In genomic region chr13:94506411-94506810, GRCm38 (mm10) we compare ENCODE assay signal across 17 mouse cellular contexts.
DNase-seq lines count a peak whose midpoint lies in the region; ATAC-seq lines count a peak whose summit lies in the region.
"Had no signal": no experiment of that assay in that cellular context is flagged by ENCODE, and none has a peak within 500 bp of the region (broad histone marks: within the 10 kb centered on the region; RNA-seq: fewer than 3 reads in every experiment).

No protein-coding gene starts in this region.

- DNase-seq in frontal cortex, postnatal 25 days (ENCODE audit: low spot score in 2 of 2), result no peak
- DNase-seq in layer of hippocampus, adult 18-20 months (ENCODE audit: low spot score in 2 of 2), result peak; percentile 40 to 74
- no peak for DNase-seq in layer of hippocampus, postnatal 10 days (ENCODE audit: low spot score in 2 of 2)
- peak; percentile 81 for DNase-seq in brain, adult 2 months (ENCODE audit: low read depth, low spot score)
- DNase-seq in layer of hippocampus, adult 9-11 months, result peak; percentile 83
- no peak for DNase-seq in thymus, adult 18-20 months
- DNase-seq in T-cell, adult 2 months (ENCODE audit: low spot score), result no peak
- DNase-seq: adrenal gland, postnatal 10 days; B cell, adult 2 months; cerebellum, adult 18-20 months; cerebellum, adult 9-11 months; cerebellum, postnatal 36 days; gastrocnemius, adult 2 months; gastrocnemius, postnatal 25 days had no signal

- peak; percentile 94 for ATAC-seq in frontal cortex, adult (ENCODE audit: low TSS enrichment)
- ATAC-seq: CD4-positive, CD25-positive, alpha-beta regulatory T cell, adult 4 months; forebrain, embryonic 16.5 days had no signal

Comparison
In these comparisons a context has a peak if more than half of its experiments do, and no peak if none do; other contexts are left out.
1. DNase-seq: peak in layer of hippocampus, adult 18-20 months (2 of 2), brain, adult 2 months (single experiment) and layer of hippocampus, adult 9-11 months (single experiment); none in frontal cortex, postnatal 25 days (0 of 2), layer of hippocampus, postnatal 10 days (0 of 2), thymus, adult 18-20 months (0 of 2) and T-cell, adult 2 months (single experiment).